10 mouse cellular contexts compared by ENCODE assay signal in the genomic region with DNA sequence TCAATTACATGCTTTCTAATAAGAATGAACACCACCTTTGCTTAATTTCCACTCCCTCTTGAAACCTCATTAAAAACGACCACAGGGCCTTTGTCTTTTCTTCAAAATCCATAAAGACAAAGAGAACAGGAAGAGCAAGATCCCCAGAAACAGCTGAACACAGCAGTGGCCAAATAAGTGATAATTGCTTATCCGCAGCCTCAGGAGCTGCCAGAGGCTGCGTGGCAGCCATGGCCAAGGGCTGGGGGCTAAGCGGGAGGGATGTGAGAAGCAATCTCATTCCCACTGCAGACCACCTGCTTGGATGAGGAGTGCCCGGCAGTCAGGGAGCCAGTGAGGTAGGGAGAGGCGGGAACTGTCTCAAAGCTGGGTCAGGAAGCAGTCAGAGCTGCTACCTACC.
DNase-seq lines count a peak whose midpoint lies in the region; ATAC-seq lines count a peak whose summit lies in the region.
"Had no signal": no experiment of that assay in that cellular context is flagged by ENCODE, and none has a peak within 500 bp of the region (broad histone marks: within the 10 kb centered on the region; RNA-seq: fewer than 3 reads in every experiment).

No protein-coding gene starts in this region.

- WGBS in embryonic facial prominence, embryonic 13.5 days: 23% methylated on average over 6 of the region's 6 CpGs
- 28% methylated on average over 6 of the region's 6 CpGs for WGBS in embryonic facial prominence, embryonic 10.5 days
- 11% methylated on average over 6 of the region's 6 CpGs for WGBS in limb, embryonic 11.5 days
- WGBS in limb, embryonic 10.5 days: 25% methylated on average over 6 of the region's 6 CpGs
- WGBS in hindbrain, embryonic 14.5 days: 16% methylated on average over 6 of the region's 6 CpGs

- H3K36me3 ChIP-seq in embryonic facial prominence, embryonic 13.5 days: no peaks in the 10 kb centered on the region
- peaks cover 25% of the 10 kb centered on the region for H3K36me3 ChIP-seq in embryonic facial prominence, embryonic 10.5 days (replicated peaks)
- H3K36me3 ChIP-seq in limb, embryonic 11.5 days (ENCODE audit: control insufficient read depth, insufficient read depth, low read length): no peaks in the 10 kb centered on the region
- peaks cover 22% of the 10 kb centered on the region for H3K36me3 ChIP-seq in limb, embryonic 10.5 days
- no peaks in the 10 kb centered on the region for H3K36me3 ChIP-seq in hindbrain, embryonic 14.5 days (replicated peaks; ENCODE audit: control insufficient read depth, insufficient read depth)

- peak overlapping the region; percentile 14; the same call in 1 of the 2 replicates for H3K4me2 ChIP-seq in embryonic facial prominence, embryonic 13.5 days
- H3K4me2 ChIP-seq in limb, embryonic 11.5 days (ENCODE audit: low read depth, severe bottlenecking): no peak overlapping the region
- peak overlapping the region; percentile 6; the same call in 1 of the 2 replicates for H3K4me2 ChIP-seq in hindbrain, embryonic 14.5 days (replicated peaks)

- H3K27me3 ChIP-seq in embryonic facial prominence, embryonic 13.5 days: no peaks in the 10 kb centered on the region
- H3K27me3 ChIP-seq in embryonic facial prominence, embryonic 10.5 days (replicated peaks; ENCODE audit: low read depth, poor library complexity, severe bottlenecking): no peaks in the 10 kb centered on the region
- no peaks in the 10 kb centered on the region for H3K27me3 ChIP-seq in limb, embryonic 11.5 days (ENCODE audit: control insufficient read depth, insufficient read depth, low read length)
- no peaks in the 10 kb centered on the region for H3K27me3 ChIP-seq in limb, embryonic 10.5 days (ENCODE audit: low read depth, poor library complexity, severe bottlenecking)
- H3K27me3 ChIP-seq in hindbrain, embryonic 14.5 days (ENCODE audit: control insufficient read depth, insufficient read depth, low read length): no peaks in the 10 kb centered on the region

- no peak overlapping the region for H3K27ac ChIP-seq in embryonic facial prominence, embryonic 13.5 days
- no peak overlapping the region; the same call in 1 of the 2 replicates for H3K27ac ChIP-seq in embryonic facial prominence, embryonic 10.5 days (replicated peaks)
- H3K27ac ChIP-seq in limb, embryonic 11.5 days (replicated peaks; ENCODE audit: low read depth, low read length): no peak overlapping the region
- no peak overlapping the region; the same call in 1 of the 2 replicates for H3K27ac ChIP-seq in limb, embryonic 10.5 days
- peak overlapping the region; percentile 63 for H3K27ac ChIP-seq in hindbrain, embryonic 14.5 days

- H3K4me1 ChIP-seq in embryonic facial prominence, embryonic 13.5 days: peaks cover 11% of the 10 kb centered on the region
- peaks cover 12% of the 10 kb centered on the region for H3K4me1 ChIP-seq in embryonic facial prominence, embryonic 10.5 days
- no peaks in the 10 kb centered on the region for H3K4me1 ChIP-seq in limb, embryonic 11.5 days (ENCODE audit: control insufficient read depth, insufficient read depth, low read length)
- H3K4me1 ChIP-seq in limb, embryonic 10.5 days: peaks cover 16% of the 10 kb centered on the region
- H3K4me1 ChIP-seq in hindbrain, embryonic 14.5 days (replicated peaks; ENCODE audit: control insufficient read depth, insufficient read depth, low read length): peaks cover 10% of the 10 kb centered on the region

- peaks cover 6% of the 10 kb centered on the region; the same call in 1 of the 2 replicates for H3K9me3 ChIP-seq in embryonic facial prominence, embryonic 13.5 days
- H3K9me3 ChIP-seq in embryonic facial prominence, embryonic 10.5 days: peaks cover 11% of the 10 kb centered on the region; the same call in 1 of the 2 replicates
- H3K9me3 ChIP-seq in limb, embryonic 11.5 days (ENCODE audit: control insufficient read depth, low read length): no peaks in the 10 kb centered on the region
- 0 out of 2 replicates have a peak, but pooled peaks cover 5% of the 10 kb centered on the region for H3K9me3 ChIP-seq in limb, embryonic 10.5 days (replicated peaks)
- 0 out of 2 replicates have a peak, but pooled peaks cover 4% of the 10 kb centered on the region for H3K9me3 ChIP-seq in hindbrain, embryonic 14.5 days (ENCODE audit: control insufficient read depth, low read length)

- no peak for ATAC-seq in embryonic facial prominence, embryonic 13.5 days (ENCODE audit: insufficient number of reproducible peaks, insufficient read depth, low FRiP score, low TSS enrichment, low read depth)
- peak; percentile 39; the same call in 1 of the 2 replicates for ATAC-seq in limb, embryonic 11.5 days (ENCODE audit: insufficient number of reproducible peaks, low FRiP score, low TSS enrichment, low read depth)
- ATAC-seq in hindbrain, embryonic 14.5 days (ENCODE audit: low FRiP score): peak; percentile 71; the same call in 1 of the 2 replicates
- ATAC-seq: inflammation-experienced regulatory T-cells, adult 6 months had no signal

- H3K9ac ChIP-seq in embryonic facial prominence, embryonic 13.5 days: no peak overlapping the region
- no peak overlapping the region for H3K9ac ChIP-seq in limb, embryonic 11.5 days (ENCODE audit: low read length)
- 0 out of 2 replicates have a peak overlapping the region, but pooled peaks have one; percentile 1 for H3K9ac ChIP-seq in hindbrain, embryonic 14.5 days

- no peak overlapping the region for H3K4me3 ChIP-seq in embryonic facial prominence, embryonic 13.5 days
- H3K4me3 ChIP-seq in embryonic facial prominence, embryonic 10.5 days: no peak overlapping the region
- H3K4me3 ChIP-seq in limb, embryonic 11.5 days (ENCODE audit: low read depth, low read length): no peak overlapping the region
- no peak overlapping the region for H3K4me3 ChIP-seq in limb, embryonic 10.5 days
- no peak overlapping the region for H3K4me3 ChIP-seq in hindbrain, embryonic 14.5 days (replicated peaks; ENCODE audit: low read length)

- DNase-seq in embryonic facial prominence, embryonic 10.5 days (ENCODE audit: low spot score): no peak
- peak; percentile 35 for DNase-seq in limb, embryonic 11.5 days (ENCODE audit: low spot score)
- DNase-seq in limb, embryonic 10.5 days (ENCODE audit: low spot score): no peak
- peak; percentile 38 for DNase-seq in hindbrain, embryonic 14.5 days (ENCODE audit: low spot score)
- peak; percentile 30 for DNase-seq in retina, embryonic 14.5 days (ENCODE audit: low spot score)
- DNase-seq in adrenal gland, adult 18-20 months (ENCODE audit: low spot score in 2 of 2): no peak
- no peak for DNase-seq in cerebellum, adult 11 months
- DNase-seq: liver had no signal

Comparison
In these comparisons a context has a peak if more than half of its experiments do, and no peak if none do; other contexts are left out.
1. DNase-seq: peak in limb, embryonic 11.5 days (single experiment), hindbrain, embryonic 14.5 days (single experiment) and retina, embryonic 14.5 days (single experiment); none in embryonic facial prominence, embryonic 10.5 days (single experiment), limb, embryonic 10.5 days (single experiment), adrenal gland, adult 18-20 months (0 of 2) and cerebellum, adult 11 months (single experiment).